Mouse (Mus musculus) CD8-positive naive resting alpha-beta T cell, adult 57 days (primary cell): ENCODE measurements around the gene E130114P18Rik. TPM values are rescaled to one million over a fixed set of nuclear protein-coding genes. Genes with fewer than 3 reads are reported as not detected.

ENCODE experiments used
- total RNA-seq: library from RNA; stranded (reverse); gene quantifications from one replicate; pipeline ENCODE4 v1.2.4, GENCODE M21; 2023

The E130114P18Rik gene
- not detected for total RNA-seq

DNA sequence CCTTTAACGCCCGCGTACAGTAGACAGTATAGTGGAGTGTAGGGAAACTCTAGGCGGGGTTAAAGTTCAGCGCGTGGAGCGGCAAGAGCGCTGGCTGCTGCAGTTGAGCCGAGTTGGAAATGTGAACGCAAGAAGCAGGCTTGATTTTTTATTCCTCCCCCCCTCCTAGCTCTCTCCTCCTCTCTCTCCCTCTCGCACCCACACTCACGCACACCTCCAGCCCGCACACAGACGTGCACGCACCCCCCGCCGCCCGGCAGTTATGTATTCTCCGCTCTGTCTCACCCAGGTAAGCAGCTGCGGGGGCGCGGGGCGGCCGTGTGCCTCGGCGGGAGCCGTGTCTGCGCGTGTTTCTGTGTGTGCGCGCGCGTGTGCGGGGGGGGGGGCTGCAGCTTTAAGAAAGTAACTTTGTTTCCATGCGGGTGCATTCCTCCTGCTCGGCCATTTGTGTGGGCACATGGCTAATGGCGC lies at the start of gene E130114P18Rik:
Gene E130114P18Rik, minus strand, starts transcription at position 373 of the 471 bp plus-strand sequence.

DNA sequence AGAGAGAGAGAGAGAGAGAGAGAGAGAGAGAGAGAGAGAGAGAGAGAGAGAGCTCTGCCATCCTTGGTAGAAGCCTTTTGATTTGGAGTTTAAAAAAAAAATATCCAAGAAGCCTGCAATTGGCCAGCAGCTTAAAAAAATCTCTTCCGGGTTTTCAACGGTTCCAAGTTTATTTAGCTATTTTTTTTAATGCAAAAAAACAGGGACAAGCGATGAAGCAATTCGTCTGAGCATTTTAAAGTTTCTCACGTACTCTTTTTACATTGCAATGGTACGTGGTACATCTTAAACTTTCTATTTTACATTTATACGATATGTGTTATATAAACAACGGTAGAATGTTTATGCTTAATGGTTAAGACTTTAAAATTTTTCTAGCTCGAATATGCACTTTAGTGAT lies 5.2 kb downstream of the E130114P18Rik start, which contains the start of gene Nfia:
Gene Nfia, plus strand, starts transcription at position 94 of the 400 bp plus-strand sequence.

Other genes with a start within 250 kb of the E130114P18Rik start
- gene Nfia, start 5.3 kb downstream of the E130114P18Rik start, total RNA-seq, result 7.2 TPM